Mouse (Mus musculus) T-cell, adult 2 months (primary cell): Measurements from ENCODE around the gene Rtl10.

Source experiments
- DNase-seq: peaks from one replicate; pipeline ENCODE4 v3.0.0; 2022; ENCODE audit warnings: low spot score

Rtl10 gene

GRCm38 (mm10) chr16:18547891-18548290, 49.2 kb downstream of the Rtl10 start:
- DNase-seq: no peak
